Mouse (Mus musculus) bone marrow macrophage, adult 2 months (primary cell): ENCODE measurements at regions not wholly inside any gene's neighbourhood (a gene's known extent, or its start where the extent isn't known, plus 50 kb on each side); places are given as distances from the start of the nearest gene placed in this dataset.

Experiments used
- H3K27ac ChIP-seq: 2 replicates; pipeline ENCODE4 v1.5.1; 2012; ENCODE audit warnings: low read depth, low read length; ENCODE audit not compliant: insufficient read depth
- H3K4me1 ChIP-seq: 2 replicates; pipeline ENCODE4 v1.6.1; 2012; ENCODE audit warnings: low read length; ENCODE audit not compliant: control insufficient read depth, insufficient read depth
- H3K4me3 ChIP-seq: 2 replicates; pipeline ENCODE4 v1.5.1; 2012; ENCODE audit warnings: mild to moderate bottlenecking, low read length, moderate library complexity; ENCODE audit not compliant: insufficient read depth
- CTCF ChIP-seq: IDR thresholded peaks from 2 replicates; pipeline ENCODE4 v1.5.1; 2012; ENCODE audit warnings: low read depth, mild to moderate bottlenecking, low read length, moderate library complexity
- POLR2A ChIP-seq: IDR thresholded peaks from 2 replicates; pipeline ENCODE4 v1.6.1; 2012; ENCODE audit warnings: mild to moderate bottlenecking, low read depth, low read length, borderline replicate concordance

DNA sequence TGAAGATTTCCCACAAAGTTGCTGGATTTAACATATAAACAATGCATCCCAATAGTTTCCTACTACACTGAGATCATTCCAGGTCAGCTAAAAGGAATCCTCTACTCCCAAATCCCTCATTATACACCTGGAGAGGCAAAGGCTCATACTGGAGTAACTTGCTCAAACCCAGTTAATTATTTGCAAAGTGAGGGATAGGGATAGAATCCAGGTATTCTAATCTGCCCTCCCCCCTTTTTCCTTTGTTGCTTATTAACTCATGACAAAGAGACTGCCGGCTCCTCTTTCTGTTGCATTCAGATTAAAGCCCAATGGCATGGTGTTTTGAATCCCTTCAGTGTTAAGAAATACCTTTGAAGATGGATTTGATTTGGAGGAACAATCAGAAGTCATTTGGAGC lies 308.4 kb downstream of the Epha4 start:
- TF ChIP-seq CTCF: no peak
- TF ChIP-seq POLR2A: no peak
- no peak overlapping the region for H3K27ac ChIP-seq
- H3K4me3 ChIP-seq: no peak overlapping the region
- H3K4me1 ChIP-seq: no peaks in the 10 kb centered on the region

DNA sequence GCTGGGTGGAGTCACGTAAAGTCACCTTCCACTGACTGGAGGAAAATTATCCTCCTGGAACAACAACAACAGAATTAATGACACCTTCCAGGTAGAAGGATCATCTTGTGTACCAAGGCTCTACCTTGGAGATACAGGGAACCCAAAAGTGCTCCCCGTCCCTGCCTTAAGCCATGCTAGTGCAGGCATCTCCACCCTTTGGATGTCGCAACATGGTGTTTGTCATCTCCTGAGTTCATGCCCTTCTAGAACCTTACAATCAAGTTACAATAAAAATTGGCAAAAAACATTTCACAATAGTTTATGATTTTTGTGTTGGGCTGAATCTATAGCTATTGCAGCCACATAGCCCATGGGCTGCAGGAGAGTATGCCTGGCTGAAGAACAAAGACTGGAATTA lies 305.5 kb downstream of the Epha4 start:
- Histone ChIP-seq H3K4me1 (no peaks in the 10 kb centered on the region), H3K27ac (no peak overlapping the region), H3K4me3 (no peak overlapping the region)
- TF ChIP-seq CTCF: no peak
- no peak for TF ChIP-seq POLR2A

DNA sequence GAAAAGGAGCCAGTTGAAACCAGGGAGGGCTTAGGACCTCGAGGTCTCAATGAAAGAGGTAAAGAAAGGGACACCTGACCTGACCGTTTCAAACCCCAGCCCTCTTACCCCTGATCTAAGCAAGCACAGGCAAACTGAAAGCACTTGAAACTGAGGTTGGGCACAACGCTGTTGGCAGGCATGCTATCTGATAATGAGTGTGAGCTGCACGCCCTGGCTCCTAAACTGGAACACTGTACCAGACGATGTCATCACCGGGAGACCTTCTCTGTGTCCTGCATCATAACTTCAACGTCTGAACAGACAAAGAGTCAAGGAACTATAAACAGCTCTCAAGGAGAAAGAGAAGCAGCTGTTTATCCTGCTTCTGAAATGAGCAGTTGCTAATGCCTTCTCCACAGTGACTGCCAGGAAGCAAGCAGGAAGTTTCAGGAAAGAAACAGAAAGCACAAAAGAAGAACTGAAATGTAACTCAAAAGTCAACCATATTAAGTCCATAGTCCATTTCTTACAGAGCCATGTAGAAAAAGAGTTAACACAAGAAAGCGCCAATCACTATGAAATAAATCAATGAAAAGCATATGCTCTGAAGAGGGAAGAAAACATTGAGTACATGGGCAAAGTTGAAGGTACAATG lies 301.3 kb downstream of the Epha4 start:
- Histone ChIP-seq H3K4me1 (no peaks in the 10 kb centered on the region), H3K4me3 (no peak overlapping the region), H3K27ac (no peak overlapping the region)
- TF ChIP-seq POLR2A: no peak
- TF ChIP-seq CTCF: no peak

DNA sequence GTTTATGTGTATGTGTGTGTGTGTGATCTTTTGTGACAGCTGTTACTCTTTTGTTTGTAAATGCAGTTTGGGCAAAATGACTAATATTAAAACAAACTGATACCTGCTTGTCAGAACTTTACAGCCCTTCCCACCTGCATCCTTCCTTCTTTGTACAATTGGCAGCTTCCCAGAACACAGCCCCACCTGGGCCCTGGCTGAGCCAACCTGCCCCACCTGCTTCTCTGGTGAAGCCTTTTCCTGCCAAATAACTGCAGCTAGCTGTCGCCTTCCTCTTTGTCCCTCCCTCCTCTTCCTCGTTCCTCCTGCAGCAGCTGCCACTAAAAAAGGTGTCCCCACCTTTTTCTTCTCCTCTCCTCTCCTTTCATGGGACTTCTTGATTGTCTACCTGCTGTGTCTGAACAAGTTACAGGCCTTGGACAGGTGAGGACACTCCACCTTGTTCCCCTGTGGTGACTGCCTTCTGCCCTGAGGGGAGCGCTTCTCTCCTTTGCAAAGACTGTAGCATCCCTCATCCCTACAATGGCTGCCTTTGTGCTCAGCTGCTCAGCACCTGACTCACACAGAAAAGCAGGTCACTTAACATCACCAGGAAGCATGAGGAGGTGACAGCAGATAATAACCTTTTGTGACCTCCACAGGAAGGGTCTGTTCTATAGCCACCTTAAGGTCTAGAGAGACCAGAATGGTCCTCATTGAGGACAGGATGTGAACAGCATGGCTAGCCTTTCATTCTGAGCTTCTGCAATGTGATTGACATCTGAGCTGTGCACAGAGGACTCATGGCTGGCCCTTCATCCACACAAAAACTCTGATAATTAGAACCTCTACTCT lies 295.2 kb downstream of the Epha4 start:
- Histone ChIP-seq H3K4me1 (no peaks in the 10 kb centered on the region), H3K27ac (no peak overlapping the region), H3K4me3 (no peak overlapping the region)
- no peak for TF ChIP-seq CTCF
- no peak for TF ChIP-seq POLR2A

GRCm38 (mm10) chr1:77220322-77220590 lies 294.6 kb downstream of the Epha4 start:
- H3K27ac ChIP-seq: no peak overlapping the region
- no peaks in the 10 kb centered on the region for H3K4me1 ChIP-seq
- no peak overlapping the region for H3K4me3 ChIP-seq
- TF ChIP-seq POLR2A (no peak), CTCF (no peak)

DNA sequence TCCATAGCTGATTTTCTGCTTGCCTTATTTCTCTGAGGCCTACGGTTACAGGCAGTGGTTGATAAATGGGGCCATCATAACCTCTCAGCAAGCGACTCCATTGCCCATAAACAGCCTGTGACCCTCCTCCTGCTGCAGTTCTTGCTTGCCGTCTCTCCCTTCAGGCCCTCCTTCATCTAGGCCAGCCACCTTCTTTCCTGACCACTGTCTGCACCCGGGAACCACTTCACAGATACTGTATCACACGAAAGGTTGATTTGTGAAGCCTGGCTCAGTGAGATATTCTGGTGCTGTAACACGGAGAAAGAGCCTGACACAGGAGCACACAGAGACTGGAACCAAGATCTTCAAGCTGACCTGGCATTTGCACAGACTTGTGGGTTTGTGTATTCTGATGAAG lies 294.1 kb downstream of the Epha4 start:
- no peak for TF ChIP-seq CTCF
- TF ChIP-seq POLR2A: no peak
- Histone ChIP-seq H3K27ac (no peak overlapping the region), H3K4me3 (no peak overlapping the region), H3K4me1 (no peaks in the 10 kb centered on the region)

GRCm38 (mm10) chr1:77221900-77222299 lies 293.0 kb downstream of the Epha4 start:
- Histone ChIP-seq H3K4me3 (no peak overlapping the region), H3K27ac (no peak overlapping the region), H3K4me1 (no peaks in the 10 kb centered on the region)
- TF ChIP-seq POLR2A (no peak), CTCF (no peak)

DNA sequence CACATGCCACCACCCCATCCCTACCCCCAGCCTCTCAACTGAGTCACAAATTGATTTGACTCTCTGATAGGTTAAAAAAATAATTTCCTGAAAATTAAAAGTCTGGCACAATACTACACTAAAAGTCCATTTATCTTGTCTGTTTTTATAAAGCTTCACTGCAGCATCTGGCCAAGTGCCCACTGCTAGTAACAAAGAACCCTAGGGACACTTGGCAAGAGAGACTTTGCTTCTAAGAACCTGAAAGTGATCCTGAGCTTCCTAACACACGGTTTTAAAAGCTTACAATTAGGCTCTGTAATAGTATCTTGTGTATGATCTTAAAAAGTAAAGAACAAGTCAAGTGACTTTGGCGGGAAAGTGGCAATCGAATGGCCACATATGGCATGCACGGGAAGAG lies 288.3 kb downstream of the Epha4 start:
- Histone ChIP-seq H3K4me1 (no peaks in the 10 kb centered on the region), H3K27ac (no peak overlapping the region), H3K4me3 (no peak overlapping the region)
- no peak for TF ChIP-seq POLR2A
- no peak for TF ChIP-seq CTCF

- Histone ChIP-seq H3K4me1 (no peaks in the 10 kb centered on the region), H3K4me3 (no peak overlapping the region), H3K27ac (no peak overlapping the region)
- TF ChIP-seq POLR2A (no peak), CTCF (no peak)
Observed at GRCm38 (mm10) chr1:77226991-77227515, 287.8 kb downstream of the Epha4 start.

GRCm38 (mm10) chr1:77227800-77228199 lies 287.1 kb downstream of the Epha4 start:
- Histone ChIP-seq H3K4me1 (no peaks in the 10 kb centered on the region), H3K4me3 (no peak overlapping the region), H3K27ac (no peak overlapping the region)
- TF ChIP-seq POLR2A (no peak), CTCF (no peak)
